Mouse (Mus musculus): ENCODE results near the gene Scube1.
A peak's percentile ranks its signal among the peaks of the same experiment; 100 is the strongest.

Gene Scube1

DNA sequence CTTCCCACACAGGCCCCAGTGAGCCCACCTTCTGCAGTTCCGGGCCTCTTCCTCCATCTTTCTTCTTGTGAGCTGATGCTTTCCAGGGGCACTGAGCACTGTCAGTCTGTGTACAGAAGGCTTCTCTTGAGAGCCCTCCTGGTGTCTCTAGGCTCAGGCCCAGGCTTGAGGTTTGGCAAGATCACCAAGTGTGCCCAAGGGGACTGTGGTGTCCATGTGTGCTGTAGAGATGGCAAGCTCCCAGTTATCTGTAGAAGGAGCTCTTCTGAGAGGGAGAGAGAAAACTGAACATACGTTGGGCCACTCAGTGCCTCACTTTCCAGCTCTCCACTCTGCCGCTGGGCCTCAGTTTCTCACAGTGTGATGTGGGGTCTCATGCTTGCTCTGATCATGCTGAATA lies 157.1 kb downstream of the Scube1 start:
- no peak for DNase-seq (ENCODE audit: low read depth, low spot score)

DNA sequence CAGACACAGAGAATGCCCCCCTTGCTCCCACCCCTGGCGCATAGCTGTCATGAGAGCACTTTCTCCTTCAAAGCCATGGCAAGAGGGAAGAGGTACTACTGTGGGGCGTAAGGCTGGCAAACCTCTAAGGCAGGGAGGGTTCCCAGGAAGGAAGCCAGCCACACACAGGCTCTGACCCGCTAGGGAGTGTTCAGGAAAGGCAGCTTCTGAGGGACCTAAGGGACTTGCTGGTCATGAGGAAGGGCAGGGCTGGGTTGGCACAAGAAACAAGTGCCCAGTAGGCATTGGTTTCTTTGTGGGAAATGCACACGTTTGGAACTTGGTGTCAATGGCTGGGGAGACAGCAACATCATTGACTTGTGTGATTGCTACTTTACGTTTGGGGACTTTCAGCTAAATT lies 158.8 kb downstream of the Scube1 start:
- no peak for DNase-seq (ENCODE audit: low read depth, low spot score)

DNA sequence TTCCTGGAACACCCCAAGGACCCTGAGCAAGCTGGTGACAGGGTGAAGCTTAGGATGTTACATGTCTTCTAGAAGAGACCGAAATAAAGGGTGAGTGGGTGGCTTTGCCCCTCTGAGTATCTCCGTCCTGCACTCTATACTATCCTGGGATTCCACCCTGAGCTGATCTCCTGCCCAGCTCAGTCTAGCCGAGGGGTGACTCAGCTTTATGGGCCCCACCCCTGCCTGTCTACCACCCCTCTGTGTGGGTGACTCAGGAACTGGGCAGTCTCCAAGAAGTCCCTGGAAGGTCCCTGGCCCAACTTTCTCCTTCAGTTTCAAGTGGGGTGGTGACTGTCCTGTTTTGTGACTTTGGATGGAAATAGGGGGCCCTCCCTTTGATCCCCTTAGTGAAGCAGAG lies 159.4 kb downstream of the Scube1 start:
- no peak for DNase-seq (ENCODE audit: low read depth, low spot score)

DNA sequence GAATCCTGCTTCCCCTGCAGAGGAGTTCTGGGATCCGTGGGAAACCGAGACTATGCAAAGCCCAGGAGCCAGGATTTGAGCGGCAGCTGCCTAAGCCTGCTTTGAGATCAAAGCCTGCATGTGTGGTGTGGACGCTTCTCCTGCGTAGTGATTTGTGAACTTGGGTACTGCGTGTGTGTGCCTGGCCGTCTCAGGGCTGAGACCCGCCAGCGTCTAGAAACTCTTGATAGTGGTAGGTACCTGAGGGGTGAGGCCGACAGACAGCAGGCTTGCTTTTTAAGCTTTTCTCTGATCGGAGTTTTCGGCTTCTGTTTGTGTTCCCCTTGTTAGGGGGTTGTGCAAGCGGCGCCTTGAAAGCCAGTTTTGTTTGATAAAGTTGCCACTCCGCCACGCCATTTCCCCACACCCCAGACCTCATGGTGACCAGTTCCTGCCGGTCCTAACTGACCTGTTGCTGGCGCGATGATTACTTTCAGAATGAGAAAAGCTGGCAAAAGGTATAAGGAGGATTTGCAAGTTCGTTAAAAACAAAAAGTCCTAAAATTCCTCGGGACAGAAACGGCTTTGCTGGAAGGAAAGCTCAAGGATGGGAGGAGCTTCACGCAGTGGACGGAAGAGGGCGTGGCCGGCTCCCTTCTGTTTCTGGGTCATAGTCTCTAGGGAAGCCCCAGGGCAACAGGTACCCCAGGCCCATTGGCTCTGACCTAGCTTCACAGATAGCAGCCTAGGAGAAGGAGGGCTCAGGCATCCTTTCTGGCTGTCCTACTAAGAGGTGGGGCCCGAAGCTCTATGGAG lies 160.8 kb downstream of the Scube1 start:
- peak; percentile 46 for DNase-seq (ENCODE audit: low read depth, low spot score)

DNA sequence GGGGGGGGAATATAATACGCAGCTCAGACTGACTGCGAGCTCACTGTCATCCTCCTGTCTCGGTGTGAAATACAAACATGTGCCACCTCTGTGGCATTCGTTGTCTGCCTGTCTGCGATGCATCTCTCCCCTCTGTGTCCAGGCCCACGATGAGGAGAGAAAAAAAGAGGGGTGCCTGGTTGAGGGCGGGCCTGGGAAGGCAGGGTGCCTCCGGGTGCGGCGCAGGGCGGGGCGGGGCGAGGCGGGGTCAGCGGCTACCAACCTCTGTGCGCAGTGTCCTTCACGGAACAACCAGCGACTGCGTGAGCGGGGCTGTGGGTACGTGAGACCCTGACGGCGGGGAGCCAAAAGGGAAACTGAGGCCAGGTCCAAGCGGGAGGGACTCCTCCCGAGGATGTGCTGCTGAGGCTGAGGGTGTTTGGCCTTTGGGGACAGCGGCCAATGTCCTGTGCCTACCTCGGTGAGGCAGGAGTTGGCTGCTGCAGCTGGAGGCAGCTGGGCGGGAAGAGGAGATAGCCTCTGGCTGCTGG lies 161.4 kb downstream of the Scube1 start, which contains the start of the genes Tspo and Mcat:
Gene Tspo, plus strand, starts transcription at position 266 of the 530 bp plus-strand sequence.
Gene Mcat, minus strand, starts transcription at position 461 of the 530 bp plus-strand sequence.
- no peak for DNase-seq (ENCODE audit: low read depth, low spot score)

DNA sequence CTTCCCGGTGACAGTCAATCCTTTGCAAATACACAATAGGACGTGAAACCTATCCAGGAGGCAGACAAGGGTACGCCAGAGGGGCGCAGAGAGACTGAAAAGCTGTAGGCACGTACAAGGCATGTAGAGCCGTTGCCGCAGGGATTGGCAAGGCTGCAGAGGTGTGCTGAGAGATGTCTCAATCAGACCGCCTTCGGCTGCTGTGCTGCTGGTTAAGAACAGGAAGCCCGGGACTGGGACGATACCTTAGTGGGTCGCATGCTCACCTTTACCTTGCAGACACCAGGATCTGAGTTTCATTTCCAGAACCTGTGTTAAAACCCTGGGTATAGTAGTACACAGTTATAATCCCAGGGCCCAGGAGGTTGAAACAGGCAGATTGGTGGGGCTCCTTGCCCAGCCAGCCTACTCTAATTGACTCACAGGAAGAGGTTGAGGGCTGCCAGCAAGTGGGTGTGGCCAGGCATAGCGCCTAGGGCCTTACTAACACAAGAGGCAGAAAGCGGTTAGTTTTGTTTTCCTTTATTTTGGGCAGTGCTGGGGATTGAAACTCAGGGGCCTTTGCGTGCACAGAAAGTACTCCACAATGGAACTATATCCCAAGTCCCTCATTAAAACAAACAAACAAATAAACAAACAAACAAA lies 162.1 kb downstream of the Scube1 start:
- DNase-seq (ENCODE audit: low read depth, low spot score), result peak; percentile 70

DNA sequence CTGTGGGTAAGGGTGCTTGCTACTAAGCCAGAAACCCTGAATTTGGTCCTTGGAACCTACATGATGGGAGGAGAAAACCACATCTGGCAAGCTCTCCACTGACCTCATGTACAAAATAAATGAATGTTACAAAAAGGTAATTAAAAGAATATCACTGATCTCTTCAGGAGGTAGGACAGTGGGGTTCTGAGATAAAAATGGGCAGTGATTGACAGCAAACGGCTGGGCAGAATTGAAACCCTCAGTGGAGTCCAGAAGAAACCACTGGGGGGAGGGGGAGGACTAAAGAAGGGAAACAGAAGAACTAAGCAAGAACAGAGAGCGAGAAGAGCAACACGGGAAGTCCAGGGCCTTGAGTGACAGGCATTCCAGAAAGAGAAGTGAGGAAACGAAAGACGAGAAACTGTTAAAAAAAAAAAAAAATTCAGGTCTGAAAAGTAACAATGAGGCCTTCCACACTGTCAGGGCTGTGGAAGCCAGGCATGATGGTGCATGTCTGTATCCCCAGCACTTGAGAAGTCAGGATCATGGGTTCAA lies 163.8 kb downstream of the Scube1 start:
- no peak for DNase-seq (ENCODE audit: low read depth, low spot score)

DNA sequence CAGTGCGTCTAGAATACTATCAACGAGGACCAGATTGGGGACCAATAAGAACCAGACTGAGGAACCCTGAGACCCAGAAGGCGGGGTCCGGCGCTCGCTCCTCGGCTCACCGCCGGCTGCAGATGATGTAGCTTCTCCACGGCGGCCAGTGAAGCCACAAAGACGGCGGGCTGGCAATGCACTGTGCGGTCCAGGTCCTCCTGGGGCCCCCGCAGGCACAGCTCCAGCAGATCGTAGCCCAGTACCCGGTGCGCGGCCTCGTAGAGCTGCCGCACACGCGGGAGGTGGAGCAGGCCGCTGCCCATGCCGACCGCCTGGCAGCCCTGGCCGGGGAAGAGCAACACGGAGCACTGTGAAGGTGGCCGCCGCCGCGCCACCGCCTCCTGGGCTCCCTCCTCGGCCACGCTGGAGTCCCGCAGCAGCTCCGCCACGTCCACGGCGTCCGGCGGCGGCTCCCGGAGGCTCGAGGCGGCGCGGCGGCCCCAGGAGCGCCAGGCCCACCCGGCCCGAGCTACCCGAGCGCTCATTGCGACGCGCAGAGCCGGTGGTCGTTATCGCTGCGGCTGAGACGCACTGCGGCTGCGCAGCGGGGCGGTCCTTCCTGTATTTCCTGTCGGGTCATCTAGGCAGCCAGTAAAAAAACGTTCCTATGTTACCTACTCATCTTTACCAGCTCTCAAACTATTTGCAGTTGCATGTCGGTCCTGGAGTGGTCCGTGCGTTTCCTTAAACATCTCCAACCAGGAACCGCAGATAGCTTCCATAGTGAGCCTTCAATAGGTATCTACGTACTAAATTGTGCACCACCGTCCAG lies 169.5 kb downstream of the Scube1 start:
- peak; percentile 88 for DNase-seq (ENCODE audit: low read depth, low spot score)
